Mouse (Mus musculus) midbrain, embryonic 12.5 days (tissue): ENCODE measurements around the gene Tmem14a. TPM values are rescaled to one million over a fixed set of nuclear protein-coding genes. Genes with fewer than 3 reads are reported as not detected.
"Not testable (repeated sequence)": the region's sequence is repeated elsewhere in the genome, so short reads cannot be mapped to it uniquely, and the experiment has no call there.

ENCODE experiments used
- ATAC-seq: fragments of 200-750 bp; cut with Nextera tagmentation; 2 replicates; pipeline ENCODE4 v1.8.0; 2017; ENCODE audit warnings: low read depth, moderate TSS enrichment, moderate library complexity; ENCODE audit not compliant: low FRiP score
- H3K27ac ChIP-seq: fragments of 300-500 bp; sonication (generic); replicated peaks from 2 replicates; pipeline ENCODE4 v1.5.1; 2016; ENCODE audit warnings: mild to moderate bottlenecking
- H3K27me3 ChIP-seq: fragments of 300-500 bp; sonication (generic); 2 replicates; pipeline ENCODE4 v1.6.1; 2016; ENCODE audit warnings: mild to moderate bottlenecking
- H3K36me3 ChIP-seq: fragments of 300-500 bp; sonication (generic); 2 replicates; pipeline ENCODE4 v1.6.1; 2016
- H3K4me1 ChIP-seq: fragments of 300-500 bp; sonication (generic); 2 replicates; pipeline ENCODE4 v1.6.1; 2016
- H3K4me2 ChIP-seq: fragments of 300-500 bp; sonication (generic); replicated peaks from 2 replicates; pipeline ENCODE4 v1.6.1; 2016; ENCODE audit warnings: mild to moderate bottlenecking, moderate library complexity
- H3K4me3 ChIP-seq: fragments of 300-500 bp; sonication (generic); 2 replicates; pipeline ENCODE4 v1.5.1; 2016; ENCODE audit warnings: mild to moderate bottlenecking
- H3K9ac ChIP-seq: fragments of 300-500 bp; sonication (generic); replicated peaks from 2 replicates; pipeline ENCODE4 v1.6.1; 2016; ENCODE audit warnings: mild to moderate bottlenecking, moderate library complexity
- H3K9me3 ChIP-seq: fragments of 300-500 bp; sonication (generic); 2 replicates; pipeline ENCODE4 v1.6.1; 2016; ENCODE audit warnings: mild to moderate bottlenecking
- WGBS: fragments of 180-500 bp; shearing (Covaris S2); methylation state at CpG from one replicate; pipeline ENCODE4 v1.1.7; 2016; 5-methylcytosine and 5-hydroxymethylcytosine counted together
- polyA plus RNA-seq: library from polyadenylated mRNA; unstranded; fragments of >200 nt; fragmentation: Nextera tagmentation; extraction: Ambion mirVana; gene quantifications from 2 replicates; pipeline ENCODE4 v1.2.1, GENCODE M21; 2016

The Tmem14a gene
- polyA plus RNA-seq, 1 experiment from 2014 or later = 12.7 TPM

- no peak for ATAC-seq
- Histone ChIP-seq H3K4me2 (no peak overlapping the region), H3K27me3 (no peaks in the 10 kb centered on the region), H3K9ac (no peak overlapping the region), H3K4me3 (no peak overlapping the region), H3K36me3 (no peaks in the 10 kb centered on the region), H3K9me3 (no peaks in the 10 kb centered on the region), H3K4me1 (no peaks in the 10 kb centered on the region), H3K27ac (no peak overlapping the region)
- 64% methylated on average over 3 of the region's 3 CpGs for WGBS
Observed at GRCm38 (mm10) chr1:21256391-21256790, 38.0 kb downstream of the Tmem14a start.

- no peak for ATAC-seq
- H3K27ac ChIP-seq = no peak overlapping the region
- no peak overlapping the region for H3K4me3 ChIP-seq
- no peaks in the 10 kb centered on the region for H3K4me1 ChIP-seq
- no peak overlapping the region for H3K9ac ChIP-seq
- H3K27me3 ChIP-seq = no peaks in the 10 kb centered on the region
- H3K4me2 ChIP-seq = no peak overlapping the region
- WGBS = 85% methylated on average over 5 of the region's 5 CpGs
- H3K9me3 ChIP-seq = no peaks in the 10 kb centered on the region
- no peaks in the 10 kb centered on the region for H3K36me3 ChIP-seq
Observed at GRCm38 (mm10) chr1:21256871-21257270, 38.5 kb downstream of the Tmem14a start.

DNA sequence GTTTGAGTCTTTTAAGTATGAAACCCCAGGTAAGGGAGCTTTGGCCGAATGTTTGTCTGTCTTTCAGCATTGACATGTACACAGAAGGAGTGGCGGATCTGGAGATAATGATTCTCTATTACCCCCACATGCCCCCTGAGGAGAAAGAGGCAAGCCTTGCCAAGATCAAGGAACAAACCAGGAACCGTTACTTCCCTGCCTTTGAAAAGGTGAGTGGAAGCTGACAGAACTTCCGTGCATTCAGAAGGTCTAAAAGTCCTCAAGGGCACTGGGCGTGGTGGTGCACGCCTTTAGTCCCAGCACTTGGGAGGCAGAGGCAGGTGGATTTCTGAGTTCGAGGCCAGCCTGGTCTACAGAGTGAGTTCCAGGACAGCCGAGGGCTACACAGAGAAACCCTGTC lies 41.6 kb downstream of the Tmem14a start:
- not testable (repeated sequence) for ATAC-seq, H3K27ac ChIP-seq, H3K27me3 ChIP-seq, H3K36me3 ChIP-seq, H3K4me1 ChIP-seq, H3K4me3 ChIP-seq, H3K9me3 ChIP-seq, H3K4me2 ChIP-seq, H3K9ac ChIP-seq
- WGBS = 86% methylated on average over 8 of the region's 8 CpGs

DNA sequence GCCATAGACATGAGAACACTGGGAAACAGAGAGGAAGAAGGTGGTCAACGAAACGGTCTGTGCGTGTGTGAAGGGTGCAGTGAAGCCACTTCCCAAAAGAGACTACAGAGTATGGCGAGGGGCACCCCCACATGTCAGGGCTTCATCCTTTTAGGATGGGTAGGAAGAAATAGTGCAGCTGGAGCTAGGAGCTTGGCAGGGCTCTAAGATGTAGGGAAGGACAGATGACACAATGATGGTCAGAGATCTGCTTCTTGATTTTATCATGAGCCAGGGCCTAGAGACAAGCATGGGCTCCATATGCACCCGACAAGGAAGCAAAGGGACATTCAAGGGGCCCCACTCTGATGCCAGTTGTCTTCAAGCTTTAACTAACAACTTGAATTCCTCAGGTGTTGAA lies 44.0 kb downstream of the Tmem14a start:
- H3K36me3 ChIP-seq = no peaks in the 10 kb centered on the region

GRCm38 (mm10) chr1:21263986-21264385 lies 45.6 kb downstream of the Tmem14a start:
- no peak overlapping the region for H3K27ac ChIP-seq
- no peak overlapping the region for H3K4me2 ChIP-seq
- H3K9me3 ChIP-seq = no peaks in the 10 kb centered on the region
- H3K4me1 ChIP-seq = no peaks in the 10 kb centered on the region
- no peaks in the 10 kb centered on the region for H3K27me3 ChIP-seq
- WGBS = 88% methylated on average over 4 of the region's 4 CpGs
- no peaks in the 10 kb centered on the region for H3K36me3 ChIP-seq
- no peak for ATAC-seq
- H3K9ac ChIP-seq = no peak overlapping the region
- no peak overlapping the region for H3K4me3 ChIP-seq

More for the DNA sequence above, 44.0 kb downstream of the Tmem14a start:
- Histone ChIP-seq H3K9me3 (no peaks in the 10 kb centered on the region), H3K4me1 (no peaks in the 10 kb centered on the region), H3K9ac (no peak overlapping the region), H3K27ac (no peak overlapping the region), H3K27me3 (no peaks in the 10 kb centered on the region), H3K4me3 (no peak overlapping the region), H3K4me2 (no peak overlapping the region)
- 91% methylated on average over 5 of the region's 5 CpGs for WGBS
- ATAC-seq = no peak

GRCm38 (mm10) chr1:21264747-21265146 lies 46.4 kb downstream of the Tmem14a start:
- H3K9me3 ChIP-seq = no peaks in the 10 kb centered on the region
- no peak for ATAC-seq
- H3K36me3 ChIP-seq = no peaks in the 10 kb centered on the region
- 83% methylated on average over 8 of the region's 8 CpGs for WGBS
- H3K4me1 ChIP-seq = no peaks in the 10 kb centered on the region
- no peaks in the 10 kb centered on the region for H3K27me3 ChIP-seq
- H3K27ac ChIP-seq = no peak overlapping the region
- H3K4me2 ChIP-seq = no peak overlapping the region
- H3K9ac ChIP-seq = no peak overlapping the region
- no peak overlapping the region for H3K4me3 ChIP-seq

GRCm38 (mm10) chr1:21266766-21267165 lies 48.4 kb downstream of the Tmem14a start:
- H3K4me3 ChIP-seq = no peak overlapping the region
- H3K9ac ChIP-seq = no peak overlapping the region
- H3K36me3 ChIP-seq = no peaks in the 10 kb centered on the region
- ATAC-seq = no peak
- 73% methylated on average over 1 of the region's 1 CpGs for WGBS
- H3K4me1 ChIP-seq = no peaks in the 10 kb centered on the region
- no peak overlapping the region for H3K27ac ChIP-seq
- H3K4me2 ChIP-seq = no peak overlapping the region
- no peaks in the 10 kb centered on the region for H3K27me3 ChIP-seq
- no peaks in the 10 kb centered on the region for H3K9me3 ChIP-seq

- H3K36me3 ChIP-seq, H3K4me2 ChIP-seq, H3K27me3 ChIP-seq, H3K4me1 ChIP-seq, ATAC-seq, H3K9me3 ChIP-seq, H3K9ac ChIP-seq, H3K4me3 ChIP-seq, H3K27ac ChIP-seq: not testable (repeated sequence)
- WGBS = 95% methylated on average over 5 of the region's 7 CpGs
Observed at GRCm38 (mm10) chr1:21267466-21267865, 49.1 kb downstream of the Tmem14a start.

- Histone ChIP-seq H3K27ac (no peak overlapping the region), H3K4me1 (no peaks in the 10 kb centered on the region), H3K27me3 (no peaks in the 10 kb centered on the region), H3K4me2 (peak overlapping the region; percentile 43), H3K9ac (0 out of 2 replicates have a peak overlapping the region, but pooled peaks have one; percentile 0), H3K36me3 (no peaks in the 10 kb centered on the region), H3K9me3 (no peaks in the 10 kb centered on the region), H3K4me3 (peak overlapping the region; percentile 30)
- ATAC-seq = peak; percentile 76
- WGBS = 27% methylated on average over 18 of the region's 18 CpGs
Observed at GRCm38 (mm10) chr1:21271343-21272055, 53.1 kb downstream of the Tmem14a start.

- Histone ChIP-seq H3K9me3 (no peaks in the 10 kb centered on the region), H3K4me3 (0 out of 2 replicates have a peak overlapping the region, but pooled peaks have one; percentile 2), H3K27ac (no peak overlapping the region), H3K4me1 (no peaks in the 10 kb centered on the region), H3K27me3 (no peaks in the 10 kb centered on the region), H3K9ac (0 out of 2 replicates have a peak overlapping the region, but pooled peaks have one; percentile 0), H3K36me3 (no peaks in the 10 kb centered on the region), H3K4me2 (peak overlapping the region; percentile 43)
- no peak for ATAC-seq
- WGBS = 16% methylated on average over 14 of the region's 14 CpGs
Observed at GRCm38 (mm10) chr1:21272056-21272431, 53.7 kb downstream of the Tmem14a start.

DNA sequence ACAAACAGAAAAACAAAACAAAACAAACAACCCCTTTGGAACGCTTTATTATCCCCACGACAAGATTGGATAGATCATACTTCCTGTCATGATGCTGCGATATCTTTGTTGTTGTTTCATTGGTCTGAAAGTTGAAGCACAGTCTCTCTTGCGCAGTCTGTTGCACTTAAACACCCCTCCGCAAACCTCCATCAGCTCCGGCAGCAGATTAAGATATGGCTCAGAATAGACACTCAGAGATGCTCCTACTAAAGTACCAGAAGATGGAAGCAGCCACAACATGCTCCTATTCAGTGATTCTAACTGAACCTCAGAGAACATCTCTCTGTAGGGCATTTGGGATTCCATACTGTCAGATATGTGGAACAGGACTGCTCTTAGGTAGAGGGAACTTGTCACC lies 54.7 kb downstream of the Tmem14a start:
- Histone ChIP-seq H3K4me3 (no peak overlapping the region), H3K27me3 (no peaks in the 10 kb centered on the region), H3K9me3 (no peaks in the 10 kb centered on the region), H3K4me1 (no peaks in the 10 kb centered on the region), H3K27ac (no peak overlapping the region), H3K36me3 (no peaks in the 10 kb centered on the region), H3K9ac (no peak overlapping the region), H3K4me2 (no peak overlapping the region)
- WGBS = 95% methylated on average over 6 of the region's 6 CpGs
- ATAC-seq = no peak

DNA sequence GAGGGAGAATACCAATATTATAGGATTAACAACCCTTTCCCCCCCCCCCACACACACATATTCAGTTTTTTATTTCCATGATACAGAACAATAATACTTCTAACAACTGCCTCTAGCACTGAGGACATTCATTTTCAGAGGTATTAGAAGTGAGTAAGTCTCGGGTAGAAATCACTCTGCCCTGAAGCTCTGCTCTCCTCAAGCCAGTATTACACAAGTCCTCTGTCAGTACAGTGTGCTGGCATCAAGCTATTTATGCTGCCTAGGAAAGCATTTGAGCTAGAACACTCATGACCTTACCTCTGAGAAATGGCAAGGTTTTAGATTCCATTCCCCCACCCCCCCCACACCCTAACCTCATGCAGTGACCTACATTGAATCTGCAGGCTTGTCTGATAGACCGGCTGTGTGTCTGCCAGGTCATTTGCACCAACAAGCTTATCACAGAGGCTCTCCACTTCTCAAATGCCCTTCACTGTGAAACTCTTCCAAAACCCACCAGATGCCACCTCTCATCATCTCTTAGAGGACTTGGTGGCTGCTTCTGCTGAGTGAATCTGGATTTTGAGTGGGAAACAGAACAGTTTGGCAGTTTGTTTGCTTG lies 56.2 kb downstream of the Tmem14a start:
- Histone ChIP-seq H3K9me3 (no peaks in the 10 kb centered on the region), H3K4me2 (no peak overlapping the region), H3K27ac (no peak overlapping the region), H3K9ac (no peak overlapping the region), H3K4me1 (no peaks in the 10 kb centered on the region), H3K4me3 (no peak overlapping the region), H3K27me3 (no peaks in the 10 kb centered on the region), H3K36me3 (no peaks in the 10 kb centered on the region)
- WGBS = 74% methylated on average over 2 of the region's 2 CpGs
- ATAC-seq = no peak
